Mouse (Mus musculus) MEL (cell line): Measurements from ENCODE around the gene Aldh5a1.

ENCODE experiments used
- CTCF ChIP-seq, 3 experiments: IDR thresholded peaks in 2 of 3; conservative IDR thresholded peaks in 1 of 3; 2 replicates each; pipeline ENCODE4 v1.5.1; 2011 to 2012; ENCODE audit warnings: low read length in 3 of 3, low read depth in 2 of 3, mild to moderate bottlenecking in 2 of 3, improper control_type of control experiment in 1 of 3, inconsistent platforms in 1 of 3, mixed read lengths in 1 of 3, moderate library complexity in 1 of 3; ENCODE audit not compliant: control insufficient read depth in 1 of 3, insufficient read depth in 1 of 3, poor library complexity in 1 of 3, severe bottlenecking in 1 of 3
- EP300 ChIP-seq, 2 experiments: IDR thresholded peaks; 2 replicates each; pipeline ENCODE4 v1.6.1; 2011; ENCODE audit warnings: improper control_type of control experiment in 2 of 2, low read length in 2 of 2, low read depth in 1 of 2, mild to moderate bottlenecking in 1 of 2
- GATA1 ChIP-seq: IDR thresholded peaks from 2 replicates; pipeline ENCODE4 v1.6.1; 2011; ENCODE audit warnings: low read depth, low read length, improper control_type of control experiment
- HCFC1 ChIP-seq: IDR thresholded peaks from 2 replicates; pipeline ENCODE4 v1.6.1; 2012; ENCODE audit warnings: low read depth, mild to moderate bottlenecking, inconsistent platforms, low read length, improper control_type of control experiment, moderate library complexity
- MAFK ChIP-seq: IDR thresholded peaks from 2 replicates; pipeline ENCODE4 v1.6.1; 2011; ENCODE audit warnings: low read depth, mild to moderate bottlenecking, low read length, improper control_type of control experiment, borderline replicate concordance
- MAX ChIP-seq: IDR thresholded peaks from 2 replicates; pipeline ENCODE4 v1.6.1; 2011; ENCODE audit warnings: low read length, improper control_type of control experiment
- POLR2A ChIP-seq, 2 experiments: IDR thresholded peaks; 2 replicates each; pipeline ENCODE4 v1.6.1; 2011 to 2012; ENCODE audit warnings: low read length in 2 of 2, mild to moderate bottlenecking in 2 of 2, control low read depth in 1 of 2, improper control_type of control experiment in 1 of 2, low read depth in 1 of 2, moderate library complexity in 1 of 2; ENCODE audit not compliant: control insufficient read depth in 1 of 2, insufficient read depth in 1 of 2, poor library complexity in 1 of 2
- RCOR1 ChIP-seq: IDR thresholded peaks from 2 replicates; pipeline ENCODE4 v1.6.1; 2012; ENCODE audit warnings: low read depth, mild to moderate bottlenecking, inconsistent platforms, low read length, improper control_type of control experiment
- USF1 ChIP-seq: IDR thresholded peaks from 2 replicates; pipeline ENCODE4 v1.6.1; 2014; ENCODE audit warnings: low read depth, mild to moderate bottlenecking, inconsistent platforms, low read length, improper control_type of control experiment, moderate library complexity
- ZMIZ1 ChIP-seq: IDR thresholded peaks from 2 replicates; pipeline ENCODE4 v1.6.1; 2012; ENCODE audit warnings: low read depth, mild to moderate bottlenecking, inconsistent platforms, low read length, improper control_type of control experiment, moderate library complexity

- TF ChIP-seq CTCF (IDR thresholded peaks at IDR 0.05 in 2 of 3, conservative IDR thresholded peaks at IDR 0.05 in 1 of 3; ENCODE audit: control insufficient read depth in 1 of 3, insufficient read depth in 1 of 3, low read depth in 2 of 3, low read length in 3 of 3, poor library complexity in 1 of 3, severe bottlenecking in 1 of 3) (no peak), USF1 (no peak), MAX (no peak), EP300 (IDR thresholded peaks at IDR 0.05; ENCODE audit: low read depth in 1 of 2, low read length in 2 of 2) (no peak), RCOR1 (no peak), ZMIZ1 (no peak), POLR2A (IDR thresholded peaks at IDR 0.05; ENCODE audit: control insufficient read depth in 1 of 2, insufficient read depth in 1 of 2, low read depth in 1 of 2, low read length in 2 of 2, poor library complexity in 1 of 2) (no peak), HCFC1 (no peak), GATA1 (no peak), MAFK (no peak)
Measured at GRCm38 (mm10) chr13:24861084-24861483, 76.4 kb downstream of the Aldh5a1 start.
